Mouse (Mus musculus): Measurements from ENCODE around the gene Tfb2m.

Gene Tfb2m

GRCm38 (mm10) chr1:179492908-179493307 lies 53.2 kb downstream of the Tfb2m start:
- no peak for DNase-seq

- no peak for DNase-seq
These were observed 57.5 kb downstream of the Tfb2m start for GRCm38 (mm10) chr1:179488520-179488919.

- DNase-seq: no peak
These were observed 58.1 kb downstream of the Tfb2m start for GRCm38 (mm10) chr1:179487990-179488389.

- DNase-seq: no peak
These were observed 58.8 kb downstream of the Tfb2m start for GRCm38 (mm10) chr1:179487238-179487637.

GRCm38 (mm10) chr1:179485784-179486540 lies 60.1 kb downstream of the Tfb2m start:
- DNase-seq: no peak

GRCm38 (mm10) chr1:179480862-179481261 lies 65.2 kb downstream of the Tfb2m start:
- no peak for DNase-seq

Data from kidney, postnatal 4 days (tissue).